Mouse (Mus musculus): ENCODE data around the gene Syt9. TPM values are rescaled to one million over a fixed set of nuclear protein-coding genes. Genes with fewer than 3 reads are reported as not detected.

Syt9 gene
- total RNA-seq, 2 experiments from 2014 or later, result 7.6 to 10.4 TPM

Other genes with a start within 250 kb of the Syt9 start
- gene Olfr715, start 239.6 kb upstream of the Syt9 start, total RNA-seq (2021), result not detected
- not detected for gene Olfr716, start 232.4 kb upstream of the Syt9 start, total RNA-seq (2021)
- not detected for gene Nlrp14, start 203.7 kb upstream of the Syt9 start, total RNA-seq (2021)
- not detected for gene Rbmxl2, start 161.3 kb upstream of the Syt9 start, total RNA-seq (2021)
- gene Olfml1, start 196.7 kb downstream of the Syt9 start, total RNA-seq (2021), result 10 to 100 TPM in 1 of 2 experiments, 1 to 10 TPM in 1; 9.2 to 10.3 TPM
- 1 to 10 TPM; 4.3 to 5.9 TPM for gene Ppfibp2, start 224.5 kb downstream of the Syt9 start, total RNA-seq (2021)